Mouse (Mus musculus) heart, postnatal 25 days (tissue): ENCODE measurements around the gene BC025920. TPM values are rescaled to one million over a fixed set of nuclear protein-coding genes. Genes with fewer than 3 reads are reported as not detected.
"Not testable (repeated sequence)": the region's sequence is repeated elsewhere in the genome, so short reads cannot be mapped to it uniquely, and the experiment has no call there.

Experiments used
- DNase-seq: peaks from one replicate; pipeline ENCODE4 v3.0.0; 2022; ENCODE audit warnings: low spot score
- intact Hi-C: fragments of 180-260 bp; cut with DNase I; formaldehyde crosslinking; loops from one replicate; pipeline ENCODE4 v1.15.1; 2025
- total RNA-seq, 2 experiments: library from RNA; stranded (reverse); gene quantifications; 2 replicates each; pipeline ENCODE4 v1.2.3; 2021

Gene BC025920
- total RNA-seq, 2 experiments from 2014 or later = 1.9 to 2.8 TPM

- DNase-seq = peak; percentile 68
- intact Hi-C loops = no loop called here
Observed at GRCm38 (mm10) chr10:81633253-81634099, 27.4 kb downstream of the BC025920 start.

- intact Hi-C loops = no loop called here
- no peak for DNase-seq
Observed at GRCm38 (mm10) chr10:81636338-81636737, 30.3 kb downstream of the BC025920 start.

GRCm38 (mm10) chr10:81638101-81638500 is 32.0 kb downstream of the BC025920 start:
- DNase-seq = no peak
- intact Hi-C loops = no loop called here

GRCm38 (mm10) chr10:81640825-81641224 is 34.8 kb downstream of the BC025920 start:
- DNase-seq = not testable (repeated sequence)
- intact Hi-C loops = loop anchor here (10.0 kb wide), 2 partner anchors 404 to 714 kb away; partner anchors contain the start of genes Gm4924 and Zfp873

- intact Hi-C loops = loop anchor here (10.0 kb wide), 2 partner anchors 403 to 713 kb away; partner anchors contain the start of genes Gm4924 and Zfp873
- DNase-seq = no peak
Observed at GRCm38 (mm10) chr10:81641566-81641965, 35.5 kb downstream of the BC025920 start.

GRCm38 (mm10) chr10:81641978-81642647 is 36.0 kb downstream of the BC025920 start:
- intact Hi-C loops = loop anchor here (10.0 kb wide), 2 partner anchors 403 to 713 kb away; partner anchors contain the start of genes Gm4924 and Zfp873

DNA sequence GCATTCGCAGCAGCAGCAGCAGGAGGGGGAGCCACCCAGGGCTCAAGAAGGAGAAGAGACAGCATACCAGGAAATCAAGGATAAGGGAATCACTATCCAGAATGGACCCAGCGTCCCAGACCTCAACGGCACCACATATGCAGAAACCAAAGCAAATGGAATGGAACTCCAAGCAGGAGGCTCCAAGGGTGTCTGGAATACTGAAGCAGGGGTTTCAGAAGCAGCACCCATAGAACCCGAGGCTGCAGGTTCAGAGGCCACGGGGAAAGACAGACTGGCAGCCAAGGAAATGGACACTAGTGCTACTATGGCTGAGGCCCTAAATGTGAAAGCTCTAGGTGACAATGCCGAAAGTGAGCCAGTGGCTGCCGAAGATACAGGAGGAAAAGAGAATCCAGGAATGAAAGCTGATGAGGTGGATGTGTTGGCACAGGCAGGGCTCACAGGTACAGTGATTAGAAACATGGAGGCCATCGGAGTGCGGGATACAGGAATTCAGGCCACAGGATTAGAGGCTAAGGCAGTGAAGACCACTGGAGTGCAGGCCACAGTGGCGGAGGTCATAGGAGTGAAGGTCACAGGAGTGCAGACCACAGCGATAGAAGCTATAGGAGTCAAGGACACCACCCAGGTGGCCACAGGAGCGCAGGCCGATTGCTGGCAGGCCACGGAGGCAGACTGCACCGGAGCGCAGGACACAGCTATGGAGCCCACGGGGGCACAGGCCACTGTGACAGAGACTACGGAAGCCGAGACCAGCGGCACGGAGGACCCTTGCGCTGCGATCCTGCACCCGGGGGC is 36.8 kb downstream of the BC025920 start:
- intact Hi-C loops = loop anchor here (10.0 kb wide), 2 partner anchors 402 to 712 kb away; partner anchors contain the start of genes Gm4924 and Zfp873
- DNase-seq = no peak

More at GRCm38 (mm10) chr10:81641978-81642647, 36.0 kb downstream of the BC025920 start:
- DNase-seq = no peak

GRCm38 (mm10) chr10:81643449-81644055 is 37.5 kb downstream of the BC025920 start:
- intact Hi-C loops = loop anchor here (10.0 kb wide), 2 partner anchors 401 to 711 kb away; partner anchors contain the start of genes Gm4924 and Zfp873

DNA sequence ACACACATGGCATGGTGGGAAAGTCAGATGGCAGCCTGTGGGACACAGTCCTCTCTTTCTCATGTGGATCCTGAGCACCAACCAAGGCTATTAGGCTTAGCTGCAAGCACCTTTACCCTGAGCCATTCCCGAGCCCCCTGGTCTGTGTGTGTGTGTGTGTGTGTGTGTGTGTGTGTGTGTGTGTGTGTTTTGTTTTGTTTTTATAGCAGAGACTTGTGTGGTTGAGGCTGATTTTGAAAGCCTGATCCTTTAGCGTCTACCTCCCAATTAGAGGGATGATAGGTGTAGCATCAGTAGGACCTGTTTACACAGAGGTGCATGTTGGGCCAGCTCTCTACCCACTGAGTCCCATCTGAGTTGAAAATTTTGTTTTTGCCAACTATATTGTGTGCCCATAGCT is 38.1 kb downstream of the BC025920 start:
- no peak for DNase-seq
- intact Hi-C loops = loop anchor here (10.0 kb wide), 2 partner anchors 401 to 711 kb away; partner anchors contain the start of genes Gm4924 and Zfp873

More at GRCm38 (mm10) chr10:81643449-81644055, 37.5 kb downstream of the BC025920 start:
- DNase-seq = peak; percentile 93

- intact Hi-C loops = loop anchor here (10.0 kb wide), 2 partner anchors 400 to 710 kb away; partner anchors contain the start of genes Gm4924 and Zfp873
- no peak for DNase-seq
Observed at GRCm38 (mm10) chr10:81644716-81645115, 38.6 kb downstream of the BC025920 start.

DNA sequence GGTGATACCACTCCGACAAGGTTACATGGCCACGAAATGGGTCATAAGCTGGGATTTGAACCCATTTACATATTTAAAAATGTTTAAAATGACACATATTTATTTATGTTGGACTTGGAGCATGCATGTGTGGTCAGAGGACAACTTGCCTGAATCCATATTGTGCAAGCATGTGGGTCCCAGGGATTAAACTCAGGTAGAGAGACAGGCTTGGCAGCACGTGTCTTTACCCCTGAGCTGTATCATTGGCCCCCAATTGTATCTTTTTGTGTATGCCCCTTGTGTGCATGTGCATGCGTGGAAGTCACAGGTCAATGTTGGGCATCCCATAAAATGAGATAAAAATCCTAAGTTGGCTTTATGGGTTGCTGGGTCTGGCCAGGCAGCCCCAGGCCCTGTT is 39.3 kb downstream of the BC025920 start:
- DNase-seq = no peak
- intact Hi-C loops = loop anchor here (10.0 kb wide), 2 partner anchors 399 to 709 kb away; partner anchors contain the start of genes Gm4924 and Zfp873

DNA sequence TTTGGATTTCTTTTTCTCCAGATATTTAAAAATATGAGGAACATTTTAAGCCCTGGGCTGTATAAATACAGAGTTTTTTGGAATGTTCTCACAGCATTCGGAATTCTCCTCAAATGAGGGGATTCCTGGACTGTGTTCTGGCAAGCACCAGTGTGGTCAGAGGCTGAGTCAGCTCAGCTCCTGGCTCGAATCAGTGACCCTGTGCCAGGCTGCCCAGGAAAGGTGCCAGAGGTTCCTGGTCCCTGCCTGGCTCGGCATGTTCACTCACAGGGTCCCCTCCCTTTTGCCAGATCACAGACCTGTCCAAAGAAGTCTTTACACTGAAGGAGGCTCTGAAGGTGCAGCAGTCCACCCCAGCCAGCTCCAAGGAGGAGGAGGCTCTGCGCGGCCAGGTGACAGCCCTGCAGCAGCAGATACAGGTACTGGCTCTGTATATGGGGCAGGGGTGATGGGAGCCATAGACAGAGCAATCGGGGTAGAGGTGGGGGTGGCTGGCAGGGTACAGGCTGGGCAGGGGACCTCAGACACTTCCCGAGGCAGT is 40.0 kb downstream of the BC025920 start:
- intact Hi-C loops = loop anchor here (10.0 kb wide), 2 partner anchors 399 to 709 kb away; partner anchors contain the start of genes Gm4924 and Zfp873
- no peak for DNase-seq

GRCm38 (mm10) chr10:81648803-81649775 is 43.0 kb downstream of the BC025920 start, which contains the start of gene Gm10778:
Gene Gm10778 (plus strand): TSS chr10:81649059.
- intact Hi-C loops = loop anchor here (10.0 kb wide), 2 partner anchors 396 to 706 kb away; partner anchors contain the start of genes Gm4924 and Zfp873
- DNase-seq = peak; percentile 71

DNA sequence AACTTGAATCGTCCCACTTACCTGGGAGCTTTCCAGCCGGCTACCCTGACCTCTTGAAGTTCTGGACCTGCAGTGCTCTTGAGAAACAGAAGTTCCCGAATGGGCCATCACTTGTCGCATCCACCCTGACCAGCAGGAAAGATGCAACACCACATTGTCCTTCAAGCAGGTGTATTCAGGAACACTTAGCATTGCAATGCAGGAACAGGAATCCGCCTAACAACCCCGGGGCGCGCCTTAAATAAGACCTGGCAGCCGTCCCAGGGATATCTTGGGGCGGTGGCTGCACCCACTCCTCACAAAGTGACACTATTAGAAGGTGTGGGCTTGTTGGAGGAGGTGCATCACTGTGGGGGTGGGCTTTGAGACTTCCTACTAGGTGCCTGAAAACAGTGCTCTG is 49.1 kb downstream of the BC025920 start:
- DNase-seq = no peak
- intact Hi-C loops = loop anchor here (10.0 kb wide), 1 partner anchor 350 kb away; no protein-coding TSS in a partner anchor

GRCm38 (mm10) chr10:81656174-81656573 is 50.1 kb downstream of the BC025920 start:
- intact Hi-C loops = loop anchor here (10.0 kb wide), 1 partner anchor 349 kb away; no protein-coding TSS in a partner anchor
- DNase-seq = no peak
